Mouse (Mus musculus): ENCODE measurements at regions not wholly inside any gene's neighbourhood (a gene's known extent, or its start where the extent isn't known, plus 50 kb on each side); places are given as distances from the start of the nearest gene placed in this dataset.

- TF ChIP-seq CTCF (IDR thresholded peaks at IDR 0.05; ENCODE audit: low read depth) (peak; percentile 41; the same call in 1 of the 2 replicates), EP300 (IDR thresholded peaks at IDR 0.05; ENCODE audit: low read depth) (no peak)
Measured at GRCm38 (mm10) chr16:12826222-12826621, 283.3 kb upstream of the Ercc4 start.
